Mouse (Mus musculus): Measurements from ENCODE around the gene Urb2. TPM values are rescaled to one million over a fixed set of nuclear protein-coding genes. Genes with fewer than 3 reads are reported as not detected.

Urb2 gene
- polyA plus RNA-seq, 1 experiment from 2014 or later, result 0.88 TPM

DNA sequence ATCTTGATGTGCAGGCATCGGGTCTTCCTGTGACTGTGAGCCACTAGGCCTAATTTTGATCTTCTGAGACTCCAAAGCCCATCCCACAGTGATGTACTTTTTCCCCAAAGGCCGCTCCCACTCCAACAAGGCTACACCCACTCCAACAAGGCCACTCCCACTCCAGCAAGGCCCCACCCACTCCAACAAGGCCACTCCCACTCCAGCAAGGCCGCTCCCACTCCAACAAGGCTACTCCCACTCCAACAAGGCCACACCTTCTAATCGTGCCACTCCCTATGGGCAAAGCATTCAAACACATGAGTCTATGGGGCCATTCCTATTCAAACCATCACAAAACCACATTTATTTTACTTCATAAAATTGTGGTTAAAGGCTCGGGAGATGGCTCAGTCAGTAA is 69.2 kb downstream of the Urb2 start:
- Histone ChIP-seq H3K9ac (replicated peaks; ENCODE audit: low read depth) (no peak overlapping the region), H3K4me3 (ENCODE audit: low read depth, low read length) (no peak overlapping the region), H3K4me1 (ENCODE audit: insufficient read depth, low read depth, low read length) (no peaks in the 10 kb centered on the region), H3K36me3 (ENCODE audit: insufficient read depth, low read length) (no peaks in the 10 kb centered on the region), H3K9me3 (ENCODE audit: low read length) (no peaks in the 10 kb centered on the region), H3K4me2 (replicated peaks; ENCODE audit: low read depth, low read length) (no peak overlapping the region), H3K27me3 (replicated peaks; ENCODE audit: insufficient read depth, low read length) (no peaks in the 10 kb centered on the region), H3K27ac (ENCODE audit: low read length) (no peak overlapping the region)
- WGBS, result 90% methylated on average over 5 of the region's 5 CpGs
- DNase-seq (ENCODE audit: low spot score), result no peak
- no peak for ATAC-seq
- no peak for TF ChIP-seq EP300 (IDR thresholded peaks at IDR 0.05)

MicroRNAs within 50 kb of the gene (microRNA counts, 519-probe panel; counts per million panel counts)
- not detected for microRNA mmu-miR-1967

Small RNA genes lying within 50 kb of the gene (microRNA-seq; reads per million reads assigned to microRNA genes)
- not detected for gene Mir1967

Other genes starting within 250 kb of the Urb2 start
- gene Rab4a, start 215.5 kb upstream of the Urb2 start, polyA plus RNA-seq (2015; fragmentation: Nextera tagmentation; extraction: Ambion mirVana), result 27.9 and 32.1 TPM in 2 replicates
- 1.2 and 1.3 TPM in 2 replicates for gene Ccsap, start 161.3 kb upstream of the Urb2 start, polyA plus RNA-seq (2015; fragmentation: Nextera tagmentation; extraction: Ambion mirVana)
- 12.6 and 18.0 TPM in 2 replicates for gene Acta1, start 126.8 kb upstream of the Urb2 start, polyA plus RNA-seq (2015; fragmentation: Nextera tagmentation; extraction: Ambion mirVana)
- 10.8 and 12.3 TPM in 2 replicates for gene Nup133, start 72.2 kb upstream of the Urb2 start, polyA plus RNA-seq (2015; fragmentation: Nextera tagmentation; extraction: Ambion mirVana)
- gene Abcb10, start 38.4 kb upstream of the Urb2 start, polyA plus RNA-seq (2015; fragmentation: Nextera tagmentation; extraction: Ambion mirVana), result 10.4 and 11.0 TPM in 2 replicates
- gene Taf5l, start 111 bp upstream of the Urb2 start, polyA plus RNA-seq (2015; fragmentation: Nextera tagmentation; extraction: Ambion mirVana), result 17.8 and 18.6 TPM in 2 replicates
- gene Galnt2, start 209.9 kb downstream of the Urb2 start, polyA plus RNA-seq (2015; fragmentation: Nextera tagmentation; extraction: Ambion mirVana), result 54.3 and 66.2 TPM in 2 replicates

Data from lung, postnatal 0 days (tissue).